Mouse (Mus musculus): Measurements from ENCODE around the gene Slc33a1. TPM values are rescaled to one million over a fixed set of nuclear protein-coding genes. Genes with fewer than 3 reads are reported as not detected.

Slc33a1 gene
- 14.0 and 15.8 TPM in 2 replicates for polyA plus RNA-seq (2015; fragmentation: Nextera tagmentation; extraction: Ambion mirVana)

DNA sequence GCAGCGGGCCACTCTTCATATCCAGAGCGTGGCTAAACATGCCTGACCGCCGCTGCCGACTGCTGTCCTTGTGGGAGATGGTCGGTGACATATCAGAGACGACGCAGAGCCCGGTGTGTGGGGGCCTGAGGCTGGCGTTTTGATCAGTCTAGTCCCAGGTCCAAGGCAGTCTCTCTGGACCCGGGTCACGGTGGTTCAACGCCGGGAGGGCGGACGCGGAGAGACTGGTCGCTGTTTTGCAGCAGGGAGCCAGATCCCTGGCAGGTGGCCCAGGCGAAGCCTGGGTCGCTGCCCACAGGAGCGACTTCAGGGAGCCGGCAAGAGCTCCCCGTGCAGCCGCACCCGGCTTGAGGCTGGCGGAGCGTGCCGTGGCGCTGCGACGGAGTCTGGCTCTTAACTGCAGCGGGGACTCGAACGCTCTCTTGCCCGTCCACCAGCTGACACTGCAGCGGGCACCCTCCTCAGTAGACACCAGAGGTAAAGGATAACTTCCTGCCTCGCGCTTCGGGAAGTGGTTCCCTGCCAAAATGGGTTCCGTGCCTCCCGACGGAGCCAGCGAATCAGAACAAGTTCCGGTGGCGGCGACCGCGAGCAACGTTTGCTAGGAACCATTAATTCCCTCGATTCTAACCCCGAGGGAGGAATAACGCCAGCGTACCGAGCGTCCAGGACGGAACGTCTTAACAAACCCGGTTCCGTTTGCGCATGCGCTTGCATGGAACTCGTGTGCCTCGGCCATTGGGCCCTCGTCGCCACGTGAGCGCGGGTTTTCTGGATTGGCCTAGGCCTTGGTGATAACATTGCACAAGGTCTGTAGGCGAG, at the start of gene Slc33a1:
Gene Slc33a1, minus strand, starts transcription at position 669 of the 822 bp plus-strand sequence.
- Histone ChIP-seq H3K4me1 (peaks cover 17% of the 10 kb centered on the region), H3K4me3 (peak within 1 kb of the TSS; percentile 89), H3K9ac (peak within 1 kb of the TSS; percentile 90), H3K27me3 (peaks cover 5% of the 10 kb centered on the region; the same call in 1 of the 2 replicates), H3K4me2 (replicated peaks) (peak within 1 kb of the TSS; percentile 84), H3K36me3 (0 out of 2 replicates have a peak, but pooled peaks cover 3% of the 10 kb centered on the region), H3K27ac (peak within 1 kb of the TSS; percentile 83; the same call in 1 of the 2 replicates), H3K9me3 (no peaks in the 10 kb centered on the region)
- ATAC-seq (ENCODE audit: low FRiP score, low read depth): peak; percentile 95
- WGBS: under 1% methylated on average over 69 of the region's 69 CpGs

DNA sequence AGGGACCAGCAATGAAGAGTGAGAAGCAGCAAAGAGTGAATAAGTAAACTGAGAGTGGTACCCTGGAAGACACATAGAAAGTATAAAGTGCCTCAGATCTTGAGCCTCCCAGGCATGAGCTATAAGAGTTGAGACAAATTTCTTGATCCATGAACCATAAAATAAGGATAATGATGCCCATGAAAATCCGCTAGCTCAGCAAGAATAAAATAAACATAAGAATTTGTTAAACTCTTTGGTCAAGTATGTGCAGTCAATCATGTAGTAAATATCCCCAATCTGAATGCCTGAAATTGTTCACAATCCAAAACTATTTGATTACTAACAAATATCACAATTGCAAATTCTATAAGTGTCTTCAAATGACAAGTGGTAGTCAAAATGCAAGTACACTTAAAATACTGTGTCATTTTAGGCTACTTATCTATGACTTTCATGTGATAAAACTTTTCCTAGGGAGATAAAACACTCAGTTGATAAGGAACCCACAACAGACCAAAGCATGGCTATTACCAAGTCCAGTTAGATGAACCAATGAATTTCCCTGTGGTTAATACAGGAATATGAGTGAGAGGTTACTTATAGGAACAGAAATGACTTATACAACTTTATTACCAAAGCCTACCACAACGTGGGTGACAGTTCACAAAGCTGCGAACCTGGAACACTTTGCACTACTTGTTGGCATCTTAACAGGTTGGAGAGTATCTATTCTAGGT, 24.3 kb upstream of the Slc33a1 start:
- H3K9me3 ChIP-seq: no peaks in the 10 kb centered on the region
- no peak overlapping the region for H3K27ac ChIP-seq
- H3K4me2 ChIP-seq (replicated peaks): no peak overlapping the region
- ATAC-seq (ENCODE audit: low FRiP score, low read depth): no peak
- peaks cover 72% of the 10 kb centered on the region for H3K36me3 ChIP-seq
- 96% methylated on average over 3 of the region's 3 CpGs for WGBS
- no peaks in the 10 kb centered on the region for H3K27me3 ChIP-seq
- H3K4me3 ChIP-seq: no peak overlapping the region
- no peak overlapping the region for H3K9ac ChIP-seq
- H3K4me1 ChIP-seq: no peaks in the 10 kb centered on the region

- ATAC-seq (ENCODE audit: low FRiP score, low read depth): no peak
- H3K27me3 ChIP-seq: no peaks in the 10 kb centered on the region
- 64% methylated on average over 1 of the region's 1 CpGs for WGBS
These were observed 22.1 kb upstream of the Slc33a1 start for GRCm38 (mm10) chr3:63986656-63987055.

DNA sequence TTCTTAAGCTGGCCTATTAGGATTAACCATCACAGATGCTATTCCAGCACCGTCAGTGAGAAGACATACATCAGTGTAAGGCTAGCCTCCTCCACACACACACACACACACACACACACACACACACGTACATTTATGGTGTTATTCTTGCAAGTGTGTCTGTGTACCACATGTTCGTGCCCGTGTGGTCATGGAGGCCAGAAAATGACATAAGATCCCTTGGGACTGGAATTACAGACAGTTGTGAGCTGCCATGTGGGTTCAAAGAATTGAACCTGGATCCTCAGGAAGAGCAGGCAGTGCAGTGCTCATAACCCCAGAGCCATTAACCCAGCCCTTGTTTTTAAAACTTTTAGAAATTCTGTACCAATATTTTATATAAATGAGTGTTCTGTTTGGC, 13.3 kb upstream of the Slc33a1 start:
- Histone ChIP-seq H3K4me1 (peaks cover 23% of the 10 kb centered on the region), H3K9ac (no peak overlapping the region), H3K4me2 (replicated peaks) (peak overlapping the region; percentile 79), H3K36me3 (peaks cover 28% of the 10 kb centered on the region), H3K9me3 (no peaks in the 10 kb centered on the region), H3K27me3 (no peaks in the 10 kb centered on the region), H3K27ac (no peak overlapping the region), H3K4me3 (no peak overlapping the region)
- no peak for ATAC-seq (ENCODE audit: low FRiP score, low read depth)
- WGBS: 54% methylated on average over 4 of the region's 4 CpGs

More at GRCm38 (mm10) chr3:63986656-63987055, 22.1 kb upstream of the Slc33a1 start:
- Histone ChIP-seq H3K4me3 (no peak overlapping the region), H3K9me3 (no peaks in the 10 kb centered on the region), H3K36me3 (peaks cover 68% of the 10 kb centered on the region), H3K4me1 (no peaks in the 10 kb centered on the region), H3K27ac (no peak overlapping the region), H3K4me2 (replicated peaks) (no peak overlapping the region), H3K9ac (no peak overlapping the region)

- Histone ChIP-seq H3K9ac (peak within 1 kb of the TSS; percentile 97), H3K4me1 (peaks cover 23% of the 10 kb centered on the region), H3K36me3 (peaks cover 15% of the 10 kb centered on the region), H3K27me3 (no peaks in the 10 kb centered on the region), H3K4me3 (peak within 1 kb of the TSS; percentile 95), H3K4me2 (replicated peaks) (peak within 1 kb of the TSS; percentile 79), H3K27ac (peak within 1 kb of the TSS; percentile 92), H3K9me3 (no peaks in the 10 kb centered on the region)
- under 1% methylated on average over 67 of the region's 67 CpGs for WGBS
- peak; percentile 99 for ATAC-seq (ENCODE audit: low FRiP score, low read depth)
These were observed 11.7 kb upstream of the Slc33a1 start, which contains the start of gene Gmps for GRCm38 (mm10) chr3:63975955-63976908. Gene Gmps (plus strand): TSS chr3:63976106.

DNA sequence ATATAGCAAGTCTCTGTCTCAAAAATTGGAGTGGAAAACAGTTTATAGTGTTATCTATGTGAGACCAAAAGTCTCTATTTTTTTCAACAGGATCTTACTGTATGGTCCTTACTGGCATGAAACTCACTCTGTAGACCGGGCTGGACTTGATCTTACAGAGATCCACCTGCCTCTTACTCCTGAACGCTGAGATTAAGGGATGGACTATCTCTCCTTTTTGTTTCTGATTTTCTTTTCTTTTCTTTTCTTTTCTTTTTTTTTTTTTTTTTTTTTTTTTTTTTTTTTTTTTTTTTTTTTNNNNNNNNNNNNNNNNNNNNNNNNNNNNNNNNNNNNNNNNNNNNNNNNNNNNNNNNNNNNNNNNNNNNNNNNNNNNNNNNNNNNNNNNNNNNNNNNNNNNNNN, 1.4 kb upstream of the Slc33a1 start:
- no peak for ATAC-seq (ENCODE audit: low FRiP score, low read depth)
- peaks cover 17% of the 10 kb centered on the region for H3K4me1 ChIP-seq
- no peak overlapping the region for H3K27ac ChIP-seq
- no peak overlapping the region for H3K4me3 ChIP-seq
- no peaks in the 10 kb centered on the region for H3K9me3 ChIP-seq
- H3K36me3 ChIP-seq: no peaks in the 10 kb centered on the region
- peaks cover 5% of the 10 kb centered on the region; the same call in 1 of the 2 replicates for H3K27me3 ChIP-seq
- no peak overlapping the region for H3K9ac ChIP-seq
- WGBS: 75% methylated on average over 2 of the region's 2 CpGs
- no peak overlapping the region for H3K4me2 ChIP-seq (replicated peaks)

DNA sequence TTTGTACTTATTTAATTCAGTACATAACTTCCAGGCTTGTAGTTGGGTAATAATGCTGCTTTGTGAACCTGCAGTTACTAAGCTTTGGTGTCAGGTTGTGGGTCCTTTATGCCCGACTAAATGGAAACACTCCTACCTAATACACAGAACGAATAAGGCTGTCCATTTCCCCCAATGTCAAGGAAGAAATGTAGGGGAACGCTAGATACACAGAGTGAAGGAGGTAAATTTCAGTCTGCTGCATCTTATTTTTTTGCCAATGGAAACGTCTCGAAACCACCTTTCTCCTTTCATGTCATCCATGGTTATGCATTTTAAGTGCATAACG, 318 bp upstream of the Slc33a1 start:
- Histone ChIP-seq H3K36me3 (no peaks in the 10 kb centered on the region), H3K4me3 (peak overlapping the region; percentile 89), H3K9ac (no peak overlapping the region), H3K4me1 (peaks cover 17% of the 10 kb centered on the region), H3K9me3 (no peaks in the 10 kb centered on the region), H3K27me3 (peaks cover 5% of the 10 kb centered on the region; the same call in 1 of the 2 replicates), H3K27ac (0 out of 2 replicates have a peak overlapping the region, but pooled peaks have one; percentile 44), H3K4me2 (replicated peaks) (peak overlapping the region; percentile 84)
- ATAC-seq (ENCODE audit: low FRiP score, low read depth): no peak
- WGBS: 73% methylated on average over 6 of the region's 6 CpGs

DNA sequence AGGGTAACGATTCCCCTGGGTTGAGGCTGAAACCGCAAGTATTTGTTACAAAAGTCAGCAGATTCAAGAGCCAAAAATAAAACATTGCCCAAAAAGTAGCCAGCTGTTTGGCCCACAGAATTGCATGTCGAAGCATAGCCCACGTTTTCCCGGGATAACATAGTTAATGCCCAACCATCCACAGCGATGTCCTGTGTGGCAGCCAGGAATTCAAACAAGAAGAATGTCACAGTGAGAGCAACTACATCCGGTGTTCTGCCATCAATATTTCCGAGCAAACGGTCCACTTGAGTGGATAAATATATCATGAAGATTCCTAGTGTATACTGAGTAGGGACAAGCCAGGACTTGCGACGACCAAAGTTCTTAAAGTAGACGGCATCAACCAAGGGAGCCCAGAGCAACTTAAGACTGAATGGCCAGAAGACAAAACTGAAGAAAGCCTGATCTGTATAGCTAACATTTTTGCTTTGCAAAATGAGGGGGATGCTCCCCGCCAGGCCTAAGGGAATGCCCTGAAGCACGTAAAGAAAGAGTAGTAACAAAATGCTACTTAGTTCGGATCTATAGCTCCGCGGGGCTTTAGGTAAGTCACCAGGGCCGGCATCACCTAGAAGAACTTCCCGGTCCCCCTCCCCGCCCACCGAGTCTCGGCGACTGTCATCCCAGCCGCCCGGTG, 1.0 kb downstream of the Slc33a1 start:
- 0 out of 2 replicates have a peak, but pooled peaks cover 3% of the 10 kb centered on the region for H3K36me3 ChIP-seq
- no peak for ATAC-seq (ENCODE audit: low FRiP score, low read depth)
- no peaks in the 10 kb centered on the region for H3K9me3 ChIP-seq
- H3K9ac ChIP-seq: peak overlapping the region; percentile 90
- peak overlapping the region; percentile 83; the same call in 1 of the 2 replicates for H3K27ac ChIP-seq
- 6% methylated on average over 25 of the region's 25 CpGs for WGBS
- peak overlapping the region; percentile 89 for H3K4me3 ChIP-seq
- H3K4me1 ChIP-seq: peaks cover 17% of the 10 kb centered on the region
- peaks cover 5% of the 10 kb centered on the region; the same call in 1 of the 2 replicates for H3K27me3 ChIP-seq
- peak overlapping the region; percentile 84 for H3K4me2 ChIP-seq (replicated peaks)

DNA sequence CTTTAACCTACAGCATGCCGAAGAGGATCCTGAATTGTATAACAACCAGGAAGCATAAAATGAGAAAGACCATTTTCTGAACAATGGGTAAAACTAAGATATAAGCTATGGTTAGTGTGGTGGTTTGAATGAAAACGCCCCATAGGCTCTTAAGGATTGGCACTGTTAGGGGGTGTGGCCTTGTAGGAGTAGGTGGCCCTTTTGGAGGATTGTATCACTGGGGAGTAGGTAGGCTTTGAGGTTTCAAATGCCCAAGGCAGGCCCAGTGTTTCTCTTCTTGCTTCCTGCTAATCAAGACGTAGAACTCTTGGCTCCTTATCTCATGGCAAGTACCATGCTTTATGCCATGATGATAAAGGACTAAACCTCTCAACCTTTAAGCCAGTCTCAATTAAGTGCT, 14.7 kb downstream of the Slc33a1 start:
- Histone ChIP-seq H3K4me1 (0 out of 2 replicates have a peak, but pooled peaks cover 3% of the 10 kb centered on the region), H3K27me3 (no peaks in the 10 kb centered on the region), H3K9me3 (no peaks in the 10 kb centered on the region), H3K27ac (no peak overlapping the region), H3K36me3 (peaks cover 25% of the 10 kb centered on the region), H3K9ac (no peak overlapping the region), H3K4me3 (no peak overlapping the region), H3K4me2 (replicated peaks) (no peak overlapping the region)
- WGBS: 84% methylated on average over 3 of the region's 3 CpGs
- ATAC-seq (ENCODE audit: low FRiP score, low read depth): no peak

GRCm38 (mm10) chr3:63941204-63941850, 23.2 kb downstream of the Slc33a1 start:
- Histone ChIP-seq H3K4me1 (no peaks in the 10 kb centered on the region), H3K9ac (no peak overlapping the region), H3K4me3 (no peak overlapping the region), H3K36me3 (peaks cover 13% of the 10 kb centered on the region), H3K9me3 (no peaks in the 10 kb centered on the region), H3K27me3 (no peaks in the 10 kb centered on the region), H3K4me2 (replicated peaks) (no peak overlapping the region), H3K27ac (no peak overlapping the region)
- WGBS: 90% methylated on average over 2 of the region's 2 CpGs
- no peak for ATAC-seq (ENCODE audit: low FRiP score, low read depth)

All from limb, embryonic 13.5 days (tissue).